Mouse (Mus musculus): ENCODE data around the gene BC035044.
"Not testable (repeated sequence)": the region's sequence is repeated elsewhere in the genome, so short reads cannot be mapped to it uniquely, and the experiment has no call there.

The BC035044 gene

DNA sequence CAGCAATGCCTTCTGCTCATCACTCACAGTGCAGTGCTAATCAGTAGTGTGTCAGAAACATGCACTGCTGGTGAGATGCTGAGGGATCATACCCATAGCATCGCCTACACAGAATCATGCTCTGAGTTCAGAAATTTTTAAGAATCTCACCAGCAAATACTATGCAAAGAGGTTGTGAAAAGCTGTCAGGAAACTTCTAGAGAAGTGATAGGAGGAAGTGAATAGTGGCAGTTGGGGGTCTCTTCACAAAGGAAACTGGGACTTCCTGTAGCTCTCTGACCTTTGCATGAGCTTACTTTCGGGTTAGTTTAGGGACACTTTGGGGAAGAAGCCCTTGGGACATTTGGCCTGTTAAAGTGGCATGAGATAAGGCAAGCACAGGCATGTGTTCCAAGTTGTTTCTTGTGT lies at the start of gene BC035044:
Gene BC035044, minus strand, starts transcription at position 179 of the 408 bp plus-strand sequence.
- DNase-seq (ENCODE audit: low read depth, low spot score) = no peak

DNA sequence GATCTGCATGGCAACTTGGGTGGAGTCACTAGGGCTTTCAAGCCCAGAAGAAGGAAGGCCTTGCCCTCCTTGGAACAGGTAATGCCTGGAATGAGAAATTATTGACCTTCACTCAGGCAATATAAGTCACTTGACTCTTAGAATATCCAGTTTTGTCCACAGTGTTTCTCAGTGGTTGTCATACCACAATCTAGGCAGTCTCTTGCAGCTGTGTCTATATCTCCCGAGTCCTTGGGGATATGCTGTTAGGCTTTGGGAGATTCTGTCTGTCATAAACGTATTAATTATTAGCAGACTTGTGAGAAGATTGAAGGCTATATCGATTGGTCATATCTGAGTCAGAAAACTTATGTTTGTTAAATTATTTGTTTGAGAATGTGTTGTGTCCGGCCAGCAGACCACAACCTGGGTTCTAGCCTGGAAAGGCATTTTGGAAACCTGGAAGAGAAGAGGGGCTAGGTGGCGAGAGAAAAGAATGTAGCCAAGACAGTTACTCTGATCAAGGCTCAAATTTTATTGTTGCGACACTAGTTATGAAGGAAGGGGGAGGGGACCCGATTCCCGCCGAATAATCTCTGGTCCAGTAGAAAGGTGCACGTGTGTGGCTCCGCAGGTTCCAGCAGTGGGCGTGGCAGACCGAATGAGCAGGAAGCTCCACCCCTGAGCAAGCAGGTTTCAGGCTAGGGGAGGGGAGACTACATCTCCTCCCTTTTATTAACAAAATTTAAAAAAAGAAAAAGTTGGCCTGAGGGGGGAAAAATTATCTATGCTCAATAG lies 45.2 kb upstream of the BC035044 start:
- not testable (repeated sequence) for DNase-seq (ENCODE audit: low read depth, low spot score)

DNA sequence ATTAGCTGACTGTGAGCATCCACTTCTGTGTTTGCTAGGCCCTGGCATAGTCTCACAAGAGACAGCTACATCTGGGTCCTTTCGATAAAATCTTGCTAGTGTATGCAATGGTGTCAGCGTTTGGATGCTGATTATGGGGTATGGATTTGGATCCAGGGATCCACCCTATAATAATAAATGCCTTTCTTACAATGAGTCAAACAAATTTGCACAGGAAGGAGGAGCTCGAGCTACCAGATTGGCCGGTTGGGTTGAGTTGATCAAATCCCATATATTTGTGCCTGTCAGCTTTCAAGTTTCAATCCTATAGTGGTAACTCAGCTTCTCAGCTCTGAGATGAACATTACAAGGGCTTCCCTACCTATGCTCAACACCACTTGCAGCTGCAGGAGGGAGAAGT lies 43.2 kb upstream of the BC035044 start, which contains the start of gene Clec2g:
Gene Clec2g, plus strand, starts transcription at position 301 of the 400 bp plus-strand sequence.
- not testable (repeated sequence) for DNase-seq (ENCODE audit: low read depth, low spot score)

DNA sequence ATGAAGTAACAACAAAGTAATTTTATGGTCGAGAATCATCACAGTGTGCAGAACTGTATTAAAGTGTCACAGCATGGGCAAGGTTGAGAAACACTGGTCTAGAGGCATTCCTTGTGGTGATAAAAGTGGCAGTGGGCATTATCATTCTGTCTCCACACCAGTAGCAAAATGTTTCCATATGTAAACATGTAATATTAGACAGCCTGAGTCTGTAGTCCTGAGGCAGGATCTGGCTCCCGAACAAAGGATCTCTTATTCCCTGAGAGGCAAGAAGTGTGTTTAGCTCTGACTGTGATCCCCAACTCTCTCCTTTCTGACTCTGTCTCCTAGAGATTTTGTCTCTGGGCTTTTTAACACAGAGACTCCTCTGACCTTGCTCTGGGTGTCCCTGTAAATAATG lies 42.1 kb upstream of the BC035044 start:
- no peak for DNase-seq (ENCODE audit: low read depth, low spot score)

DNA sequence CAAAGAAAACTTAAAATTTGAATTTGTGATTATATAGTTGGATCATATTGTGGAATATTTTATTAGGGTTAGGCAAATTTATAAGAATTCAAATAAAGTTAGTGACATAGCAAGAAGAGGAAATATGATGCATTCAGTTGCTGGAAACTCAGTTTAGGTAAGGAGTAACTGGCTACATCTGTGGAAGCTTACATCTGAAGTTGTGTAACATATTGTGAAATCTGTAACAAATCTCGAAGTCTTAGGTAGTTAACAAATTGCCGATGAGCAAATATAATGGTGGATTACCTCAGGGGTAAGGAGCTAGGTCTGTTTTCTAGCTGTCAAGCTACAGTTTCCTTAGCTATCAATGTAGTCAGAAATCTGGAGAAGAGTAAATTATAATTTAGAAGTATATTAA lies 26.4 kb upstream of the BC035044 start:
- DNase-seq (ENCODE audit: low read depth, low spot score) = no peak

DNA sequence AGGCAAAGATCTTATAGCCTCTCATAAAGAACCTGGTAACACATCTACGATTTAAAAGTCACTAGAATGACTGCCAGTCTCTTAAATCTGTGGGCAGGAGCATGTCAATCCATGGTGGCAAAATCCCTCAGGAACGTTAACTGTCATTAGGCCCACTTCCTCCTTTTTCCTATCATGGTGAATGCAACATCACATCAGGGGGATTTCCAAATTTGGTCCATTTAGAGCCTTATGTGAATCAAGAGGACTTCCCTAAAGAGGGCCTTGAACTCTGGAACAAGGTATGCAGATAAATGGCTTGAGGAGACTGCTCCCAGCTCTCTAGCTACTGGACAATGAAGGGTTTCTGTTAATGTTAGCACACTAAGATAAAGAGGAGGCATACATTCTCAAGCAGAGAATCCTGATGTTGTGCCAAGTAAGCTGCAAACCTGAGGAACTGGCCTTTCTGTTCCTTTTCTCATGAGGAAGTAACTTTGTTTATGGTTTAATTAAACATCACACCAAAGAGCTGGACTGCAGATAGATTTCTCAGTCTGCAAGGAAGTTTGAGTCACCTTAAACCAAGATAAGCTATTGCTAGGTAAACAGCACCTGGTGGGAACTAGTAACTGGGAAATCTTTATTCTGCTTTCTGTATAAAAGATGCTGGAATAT lies 22.8 kb upstream of the BC035044 start:
- DNase-seq (ENCODE audit: low read depth, low spot score) = no peak

DNA sequence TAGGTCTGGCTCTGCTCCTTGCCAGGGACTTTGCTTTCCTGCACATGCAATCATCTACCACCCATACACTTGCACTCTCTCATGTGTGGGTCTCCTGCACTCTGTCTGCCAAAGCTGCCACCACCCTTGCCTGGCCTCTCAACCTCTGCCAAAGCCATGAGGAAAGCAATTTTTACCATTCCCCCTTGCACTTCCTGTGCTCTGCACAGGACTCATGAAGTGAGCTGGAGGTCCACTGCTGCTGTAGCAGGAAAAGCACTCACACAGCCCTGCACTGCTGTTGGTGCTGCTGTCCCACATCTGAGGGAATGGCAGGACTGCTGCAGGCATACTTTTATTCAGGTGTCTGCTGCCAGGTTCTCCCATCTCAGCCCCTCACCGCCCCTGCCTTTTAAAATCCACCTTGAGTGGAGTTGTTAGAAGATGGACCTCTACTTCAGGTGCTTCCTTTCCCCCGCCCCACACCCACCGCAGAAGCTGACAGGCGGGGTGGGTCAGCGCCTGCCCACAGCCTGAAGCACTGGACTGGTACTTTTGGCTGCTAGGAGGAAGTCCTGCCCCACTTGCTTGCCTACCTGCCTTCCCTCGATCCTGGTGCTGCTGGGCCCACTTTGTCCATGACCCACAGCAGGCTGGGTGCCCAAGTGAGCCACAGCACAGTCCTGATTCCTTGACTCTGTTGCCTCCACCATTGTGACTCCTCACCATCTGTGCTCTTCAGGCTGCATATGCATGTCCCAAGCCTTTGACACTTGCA lies 10.0 kb upstream of the BC035044 start:
- not testable (repeated sequence) for DNase-seq (ENCODE audit: low read depth, low spot score)

DNA sequence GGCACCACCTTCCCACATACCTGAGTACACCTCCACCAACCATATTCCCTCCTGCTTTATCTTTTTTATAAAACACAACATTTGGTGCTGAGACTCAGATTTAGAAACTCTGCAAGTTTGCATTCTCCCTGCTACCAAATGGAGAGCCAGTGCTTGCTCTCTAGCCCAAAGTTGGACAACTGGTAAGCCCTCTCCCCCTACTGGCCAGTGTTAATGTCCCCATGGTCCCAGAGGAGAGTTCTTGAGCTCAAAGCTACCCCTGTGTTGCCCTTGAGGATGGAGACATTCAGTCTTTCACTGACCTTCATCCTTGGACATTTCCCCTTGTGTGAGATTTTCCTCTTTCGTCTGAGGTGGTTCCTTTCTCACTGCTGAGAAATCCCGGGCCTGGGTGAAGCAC lies 9.1 kb upstream of the BC035044 start:
- DNase-seq (ENCODE audit: low read depth, low spot score) = no peak

DNA sequence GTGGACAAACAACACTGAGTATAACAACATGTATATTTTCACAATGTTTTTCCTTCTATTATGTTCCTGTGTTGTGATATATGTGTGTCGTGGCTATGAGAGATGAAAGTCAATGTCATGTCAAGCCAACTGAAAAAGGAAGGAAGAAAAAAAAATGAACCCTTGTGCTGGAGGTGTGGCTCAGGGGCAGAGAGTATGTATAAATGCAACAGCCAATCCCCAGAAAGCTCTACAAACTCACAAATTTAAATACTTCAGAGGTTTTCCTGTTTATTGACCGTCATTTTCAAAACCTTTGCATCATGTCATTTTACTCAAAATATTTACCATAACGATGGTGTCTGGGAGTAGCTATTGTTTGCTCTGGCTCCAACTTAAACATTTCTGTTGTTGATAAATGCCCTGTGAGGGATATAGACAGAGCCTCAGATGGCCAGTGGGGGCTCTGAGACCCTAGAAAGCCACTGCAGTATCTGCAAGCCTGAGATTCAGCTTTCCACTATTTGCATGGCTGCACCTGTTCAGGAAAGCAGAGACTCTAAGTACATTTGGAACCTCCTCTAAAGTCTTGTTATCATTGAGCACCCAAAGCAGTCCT lies 4.6 kb upstream of the BC035044 start:
- no peak for DNase-seq (ENCODE audit: low read depth, low spot score)

DNA sequence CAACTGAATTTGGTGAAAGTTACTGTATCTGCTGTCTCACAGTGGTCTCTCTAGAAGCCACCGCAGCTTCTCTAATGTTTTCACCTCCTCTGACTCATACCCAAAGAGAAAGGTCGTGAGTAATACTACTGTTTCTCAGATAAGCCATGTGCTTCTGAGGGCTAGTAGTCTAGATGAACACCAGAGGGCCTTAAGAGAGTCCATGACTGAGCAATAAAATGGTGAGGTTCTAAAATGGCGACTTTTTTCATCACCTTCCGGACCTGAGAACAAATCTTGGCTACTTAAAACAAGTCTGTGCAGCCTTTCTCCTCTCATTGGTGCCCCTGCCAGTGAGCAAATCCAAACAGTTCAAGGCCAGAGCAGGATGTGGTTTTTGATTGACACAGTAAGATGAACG lies 2.1 kb downstream of the BC035044 start:
- DNase-seq (ENCODE audit: low read depth, low spot score) = peak; percentile 85

DNA sequence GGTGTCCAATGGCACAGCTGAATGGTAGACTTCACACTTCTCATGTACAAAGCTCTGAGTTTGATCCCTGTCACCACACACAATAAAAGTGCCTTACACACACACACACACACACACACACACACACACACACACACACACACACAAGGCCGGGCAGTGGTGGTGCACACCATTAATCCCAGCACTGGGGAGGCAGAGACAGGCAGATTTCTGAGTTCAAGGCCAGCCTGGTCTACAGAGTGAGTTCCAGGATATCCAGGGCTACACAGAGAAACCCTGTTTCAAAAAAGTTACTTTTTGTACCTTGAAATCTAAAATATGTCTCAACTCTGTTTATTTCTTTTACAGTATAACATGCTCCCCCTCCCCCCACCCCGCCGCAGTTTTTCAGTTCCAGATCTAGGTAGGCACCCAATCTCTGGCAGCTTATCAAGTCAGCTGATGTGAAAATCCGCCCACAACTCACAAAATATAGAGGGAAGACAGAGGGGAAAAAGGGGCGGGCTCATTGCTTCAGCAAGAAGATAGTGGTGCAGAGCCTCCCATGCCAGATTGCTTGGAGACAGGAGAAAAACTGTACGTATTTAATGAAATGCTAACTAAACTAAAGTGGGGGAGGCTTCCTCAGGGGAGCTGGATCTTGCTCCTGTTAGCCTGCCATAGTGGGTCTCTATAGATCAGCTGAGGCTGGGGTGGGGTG lies 3.7 kb downstream of the BC035044 start, which contains the start of gene Clec2i:
Gene Clec2i, plus strand, starts transcription at position 498 of the 700 bp plus-strand sequence.
- DNase-seq (ENCODE audit: low read depth, low spot score) = peak; percentile 92

DNA sequence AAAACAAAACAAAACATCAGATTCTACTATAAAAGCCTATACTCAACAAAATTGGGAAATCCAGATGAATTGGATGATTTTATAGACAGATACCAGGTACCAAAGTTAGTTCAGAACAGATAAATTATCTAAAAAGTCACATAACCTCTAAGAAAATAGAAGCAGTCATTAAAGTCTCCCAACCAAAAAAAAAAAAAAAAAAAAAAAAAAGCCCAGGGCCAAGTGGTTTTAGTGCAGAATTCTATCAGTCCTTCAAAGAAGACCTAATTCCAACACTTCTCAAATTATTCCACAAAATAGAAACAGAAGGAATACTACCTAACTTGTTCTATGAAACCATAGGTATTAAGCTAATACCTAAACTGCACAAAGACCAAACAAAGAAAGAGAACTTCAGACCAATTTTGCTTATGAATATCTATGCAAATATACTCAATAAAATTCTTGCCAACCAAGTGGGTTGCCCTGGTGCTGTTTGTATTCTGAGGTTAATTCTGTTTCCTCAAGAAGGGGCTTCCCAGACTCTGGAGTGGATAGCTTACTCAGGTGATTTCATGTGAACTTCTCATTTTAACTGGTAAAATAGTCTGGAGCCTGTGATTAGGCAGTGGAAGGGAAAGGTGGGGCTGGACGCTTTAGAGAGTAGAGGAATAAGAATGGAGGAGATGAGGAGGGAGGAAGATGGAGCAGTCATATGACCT lies 18.9 kb downstream of the BC035044 start:
- no peak for DNase-seq (ENCODE audit: low read depth, low spot score)

DNA sequence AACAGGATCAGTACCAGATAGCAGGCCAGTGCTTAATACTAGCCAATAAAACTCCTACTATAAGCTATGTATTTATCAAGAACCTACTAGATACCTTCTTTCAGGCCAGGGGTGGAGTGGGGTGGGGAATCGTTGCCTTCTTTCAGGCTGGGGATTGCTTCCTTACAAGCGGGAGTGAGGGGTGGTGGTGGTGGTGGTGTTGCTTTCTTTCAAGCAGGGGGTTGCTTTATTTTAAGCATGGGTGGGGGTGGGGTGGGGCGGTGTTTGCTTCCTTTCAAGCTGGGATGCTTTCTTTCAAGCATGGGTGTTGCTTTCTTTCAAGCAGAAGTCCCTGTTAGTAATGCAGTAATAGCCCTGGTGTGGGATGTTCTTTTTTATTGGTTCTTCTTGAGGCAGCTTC lies 22.1 kb downstream of the BC035044 start:
- no peak for DNase-seq (ENCODE audit: low read depth, low spot score)

DNA sequence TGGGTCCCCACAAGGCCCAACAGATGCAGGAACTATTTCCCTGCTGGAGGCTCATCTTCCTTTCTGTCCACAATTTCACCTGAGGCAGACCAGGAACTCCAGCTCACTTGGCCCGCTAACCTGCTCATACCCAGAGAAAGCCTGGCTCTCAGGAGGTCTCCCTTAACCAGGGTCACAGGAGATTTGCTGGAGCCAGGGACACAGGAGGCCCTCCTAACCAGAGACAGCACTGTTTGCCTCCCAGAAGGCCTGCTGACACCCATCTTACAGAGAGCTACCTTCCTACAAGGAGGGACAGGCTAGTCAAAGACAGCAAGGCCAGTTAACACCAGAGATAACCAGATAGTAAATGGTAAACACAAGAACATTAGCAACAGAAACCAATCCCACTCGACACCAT lies 33.0 kb downstream of the BC035044 start:
- DNase-seq (ENCODE audit: low read depth, low spot score) = no peak

DNA sequence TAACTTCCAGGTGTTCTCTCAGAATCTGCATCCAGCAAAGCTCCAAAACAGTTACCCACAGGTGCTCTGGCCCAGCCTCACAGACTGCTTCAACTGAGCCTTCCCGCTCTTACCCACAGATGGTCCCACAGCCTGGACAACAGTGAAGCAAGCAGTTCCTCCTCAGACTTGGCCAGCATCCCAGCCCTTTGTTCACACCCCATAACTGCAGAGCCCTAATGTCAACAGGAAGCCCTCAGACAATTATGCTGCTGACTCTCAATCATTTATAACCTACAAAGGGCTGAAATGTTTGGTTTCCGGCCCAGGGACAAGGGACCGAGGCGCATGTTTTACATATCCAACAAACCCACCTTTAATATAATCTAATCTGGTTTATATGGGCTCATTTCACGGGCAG lies 34.7 kb downstream of the BC035044 start:
- DNase-seq (ENCODE audit: low read depth, low spot score) = peak; percentile 52

DNA sequence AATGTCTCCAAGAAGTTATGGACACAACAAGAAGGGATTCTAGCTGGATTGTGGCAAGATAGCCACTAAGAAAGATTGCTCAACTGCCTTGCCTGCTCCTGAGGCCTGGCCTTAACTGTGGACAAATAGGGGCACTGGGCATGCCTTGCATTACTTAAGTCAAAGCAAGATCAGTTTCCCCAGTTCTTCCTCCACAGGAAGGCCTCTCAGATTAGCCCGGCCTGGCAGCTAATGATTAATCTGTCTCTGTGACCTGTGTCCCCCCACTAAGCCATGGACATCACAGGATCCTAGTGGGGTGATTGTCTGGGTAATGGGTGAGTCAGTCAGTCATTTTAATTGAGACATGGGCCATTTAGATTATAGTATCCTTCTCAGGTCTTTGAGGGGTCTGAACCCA lies 35.4 kb downstream of the BC035044 start:
- DNase-seq (ENCODE audit: low read depth, low spot score) = no peak

DNA sequence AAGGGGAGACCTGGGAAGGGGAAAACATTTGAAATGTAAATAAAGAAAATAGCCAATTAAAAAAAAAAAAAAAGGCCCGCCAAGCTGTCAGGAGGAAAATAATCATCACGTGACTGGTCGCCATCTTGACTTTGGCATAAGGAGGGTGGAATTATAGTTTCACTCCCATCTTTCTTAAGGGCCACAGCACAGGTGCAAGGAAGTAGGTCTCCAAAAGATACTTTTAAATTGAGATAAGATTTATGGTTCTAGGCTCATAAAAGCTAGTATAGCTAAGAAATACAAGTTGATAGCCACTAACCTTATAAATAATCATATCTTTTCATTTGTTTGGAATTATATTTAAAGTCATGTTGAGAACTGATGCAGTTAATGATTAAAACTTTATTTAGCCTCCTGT lies 36.0 kb downstream of the BC035044 start:
- no peak for DNase-seq (ENCODE audit: low read depth, low spot score)

DNA sequence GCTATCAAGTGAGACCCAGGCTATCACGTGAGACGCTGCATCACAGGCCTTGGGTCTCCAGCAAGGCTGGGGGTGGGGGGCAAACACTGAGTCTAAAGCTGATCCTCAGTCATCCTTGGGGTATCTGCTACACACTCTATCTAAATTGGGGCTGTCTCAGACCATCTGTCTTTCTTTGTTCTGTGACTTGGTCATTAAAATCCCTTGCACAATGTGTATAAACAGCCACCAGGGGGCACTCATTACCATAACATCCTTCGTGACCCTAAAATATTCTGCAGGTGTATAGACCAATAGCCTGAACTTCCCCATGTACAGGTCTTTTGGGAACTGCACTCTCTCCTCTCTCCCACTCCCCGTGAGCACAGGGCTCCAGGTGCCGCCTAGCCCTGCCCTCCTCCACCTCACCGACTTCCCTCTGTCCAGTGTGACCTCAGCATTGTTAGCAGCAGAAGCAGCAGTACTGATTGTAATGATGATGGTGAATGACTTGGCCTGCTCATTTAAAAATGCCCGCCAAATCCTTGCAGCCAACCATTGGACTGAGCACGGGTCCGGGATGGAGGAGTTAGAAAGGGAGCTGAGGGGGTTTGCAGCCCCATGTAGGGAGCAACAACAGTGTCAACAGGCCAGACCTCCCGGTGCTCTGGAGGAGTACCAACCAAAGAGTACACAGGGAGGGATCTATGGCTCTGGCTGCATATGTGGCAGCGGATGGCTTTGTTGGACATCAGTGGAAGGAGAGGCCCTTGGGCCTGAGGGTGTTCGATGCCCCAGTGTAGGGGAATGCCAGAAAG lies 36.7 kb downstream of the BC035044 start:
- peak; percentile 87 for DNase-seq (ENCODE audit: low read depth, low spot score)

DNA sequence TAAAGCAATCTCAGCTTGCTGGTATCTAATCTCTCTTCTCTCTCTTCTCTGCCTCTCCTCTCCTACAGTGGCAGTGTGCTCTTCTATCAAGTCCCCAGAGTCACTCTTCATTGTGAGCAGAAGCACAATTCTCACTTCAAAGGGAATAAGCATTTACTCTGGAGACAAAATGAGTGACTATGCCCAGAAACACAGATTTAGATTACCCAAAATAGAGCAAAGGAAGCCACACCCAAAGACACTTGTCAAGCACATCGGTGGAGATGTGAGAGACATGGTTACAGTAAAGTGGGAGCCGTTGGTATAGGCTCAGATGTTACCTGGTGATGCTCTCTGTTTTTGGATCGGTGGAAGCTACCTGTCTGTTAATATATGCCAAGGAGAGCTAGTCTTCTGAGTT lies 38.2 kb downstream of the BC035044 start:
- peak; percentile 40 for DNase-seq (ENCODE audit: low read depth, low spot score)

DNA sequence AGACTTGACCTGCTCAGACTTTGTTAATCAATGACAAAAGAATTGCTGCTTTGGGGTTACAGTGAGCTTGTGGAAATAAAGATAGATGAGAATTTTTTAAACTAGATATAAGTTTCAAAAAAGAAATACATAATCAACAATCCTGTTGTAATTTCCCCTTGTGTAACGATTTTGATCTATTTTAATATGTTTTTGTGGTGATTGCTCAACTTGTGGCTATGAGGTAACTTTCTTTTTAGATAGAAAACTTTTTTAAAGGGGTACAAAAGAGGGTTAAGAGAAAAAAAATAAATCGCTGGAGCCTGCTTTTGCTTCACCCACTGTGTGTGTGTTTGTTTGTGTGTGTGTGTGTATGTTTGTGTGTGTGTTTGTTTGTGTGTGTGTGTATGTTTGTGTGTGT lies 39.8 kb downstream of the BC035044 start:
- DNase-seq (ENCODE audit: low read depth, low spot score) = no peak
